Mouse (Mus musculus): Measurements from ENCODE around the gene Prpf38b.

GRCm38 (mm10) chr3:108889908-108890307, 21.6 kb downstream of the Prpf38b start, which contains the start of gene Fndc7:
- no peak for TF ChIP-seq CTCF (conservative IDR thresholded peaks at IDR 0.05 in 1 of 2, IDR thresholded peaks at IDR 0.05 in 1 of 2; ENCODE audit: low read depth in 2 of 2, low read length in 2 of 2)
- TF ChIP-seq RAD21 (IDR thresholded peaks at IDR 0.05; ENCODE audit: low read depth, low read length), result no peak
- no peak for TF ChIP-seq POLR2A (IDR thresholded peaks at IDR 0.05; ENCODE audit: low read depth, low read length)
- no peak for TF ChIP-seq IRF4 (IDR thresholded peaks at IDR 0.05; ENCODE audit: low read depth, low read length)
- TF ChIP-seq ZKSCAN1 (IDR thresholded peaks at IDR 0.05; ENCODE audit: borderline replicate concordance, low read depth, low read length), result no peak
- TF ChIP-seq MAZ (IDR thresholded peaks at IDR 0.05; ENCODE audit: low read depth, low read length), result no peak
- no peak for TF ChIP-seq ZC3H11A (IDR thresholded peaks at IDR 0.05; ENCODE audit: low read depth, low read length)
- TF ChIP-seq RCOR1 (conservative IDR thresholded peaks at IDR 0.05; ENCODE audit: low read depth, low read length), result no peak
